Mouse (Mus musculus) forebrain, postnatal 0 days (tissue): ENCODE results near the gene Hnrnpab. TPM values are rescaled to one million over a fixed set of nuclear protein-coding genes. Genes with fewer than 3 reads are reported as not detected.

Experiments used
- ATAC-seq: fragments of 200-750 bp; cut with Nextera tagmentation; 2 replicates; pipeline ENCODE4 v1.8.0; 2017; ENCODE audit warnings: mild to moderate bottlenecking, moderate library complexity
- DNase-seq: peaks from one replicate; pipeline ENCODE4 v3.0.0-alpha.2; 2015
- H3K27ac ChIP-seq: fragments of 300-500 bp; sonication (generic); 2 replicates; pipeline ENCODE4 v1.5.1; 2014; ENCODE audit warnings: low read depth, mild to moderate bottlenecking, antibody characterized with exemption, low read length, moderate library complexity, mixed read lengths
- H3K27me3 ChIP-seq: fragments of 300-500 bp; sonication (generic); 2 replicates; pipeline ENCODE4 v1.6.1; 2014; ENCODE audit warnings: mild to moderate bottlenecking, low read length, mixed read lengths; ENCODE audit not compliant: insufficient read depth
- H3K36me3 ChIP-seq: fragments of 300-500 bp; sonication (generic); 2 replicates; pipeline ENCODE4 v1.6.1; 2014; ENCODE audit warnings: mild to moderate bottlenecking, moderate library complexity; ENCODE audit not compliant: insufficient read depth
- H3K4me1 ChIP-seq: fragments of 300-500 bp; sonication (generic); 2 replicates; pipeline ENCODE4 v1.6.1; 2014; ENCODE audit warnings: antibody characterized with exemption; ENCODE audit not compliant: insufficient read depth
- H3K4me2 ChIP-seq: fragments of 300-500 bp; sonication (generic); 2 replicates; pipeline ENCODE4 v1.6.1; 2014; ENCODE audit warnings: low read depth, mild to moderate bottlenecking, moderate library complexity
- H3K4me3 ChIP-seq: fragments of 300-500 bp; sonication (generic); 2 replicates; pipeline ENCODE4 v1.5.1; 2014; ENCODE audit warnings: low read depth, low read length, mixed read lengths
- H3K9ac ChIP-seq: fragments of 300-500 bp; sonication (generic); 2 replicates; pipeline ENCODE4 v1.6.1; 2014; ENCODE audit warnings: mild to moderate bottlenecking
- H3K9me3 ChIP-seq: fragments of 300-500 bp; sonication (generic); 2 replicates; pipeline ENCODE4 v1.6.1; 2016; ENCODE audit warnings: low read length
- CTCF ChIP-seq: sonication (generic); IDR thresholded peaks from 2 replicates; pipeline ENCODE4 v1.5.1; 2016; ENCODE audit warnings: antibody characterized with exemption, control low read depth, low read depth
- WGBS: fragments of 180-500 bp; shearing (Covaris S2); extraction: QIAGEN DNeasy Blood & Tissue Kit; methylation state at CpG from one replicate; pipeline ENCODE4 v1.1.7; 2014; 5-methylcytosine and 5-hydroxymethylcytosine counted together
- polyA plus RNA-seq: library from polyadenylated mRNA; unstranded; fragments of >200 nt; fragmentation: Nextera tagmentation; extraction: Ambion mirVana; gene quantifications from 2 replicates; pipeline ENCODE4 v1.2.1, GENCODE M21; 2015
- total RNA-seq: library from RNA; depleted of rRNA; stranded (reverse); fragments of >200 nt; gene quantifications from 2 replicates; pipeline ENCODE4 v1.2.3, GENCODE M21; 2014

Gene Hnrnpab
- total and polyA plus RNA-seq, 2 experiments from 2014 or later: 350 to 364 TPM

GRCm38 (mm10) chr11:51593849-51594248 is 12.8 kb downstream of the Hnrnpab start:
- Histone ChIP-seq H3K4me1 (no peaks in the 10 kb centered on the region), H3K27me3 (no peaks in the 10 kb centered on the region), H3K4me3 (no peak overlapping the region), H3K9me3 (no peaks in the 10 kb centered on the region), H3K9ac (no peak overlapping the region), H3K36me3 (peaks cover 85% of the 10 kb centered on the region), H3K27ac (no peak overlapping the region), H3K4me2 (no peak overlapping the region)
- DNase-seq (no peak), ATAC-seq (no peak)
- 92% methylated on average over 6 of the region's 6 CpGs for WGBS
- no peak for TF ChIP-seq CTCF

GRCm38 (mm10) chr11:51593368-51593767 is 13.3 kb downstream of the Hnrnpab start:
- Histone ChIP-seq H3K27me3 (no peaks in the 10 kb centered on the region), H3K27ac (no peak overlapping the region), H3K9me3 (no peaks in the 10 kb centered on the region), H3K9ac (no peak overlapping the region), H3K36me3 (peaks cover 84% of the 10 kb centered on the region), H3K4me3 (no peak overlapping the region), H3K4me2 (no peak overlapping the region), H3K4me1 (no peaks in the 10 kb centered on the region)
- TF ChIP-seq CTCF: no peak
- DNase-seq (no peak), ATAC-seq (no peak)
- 91% methylated on average over 4 of the region's 4 CpGs for WGBS

DNA sequence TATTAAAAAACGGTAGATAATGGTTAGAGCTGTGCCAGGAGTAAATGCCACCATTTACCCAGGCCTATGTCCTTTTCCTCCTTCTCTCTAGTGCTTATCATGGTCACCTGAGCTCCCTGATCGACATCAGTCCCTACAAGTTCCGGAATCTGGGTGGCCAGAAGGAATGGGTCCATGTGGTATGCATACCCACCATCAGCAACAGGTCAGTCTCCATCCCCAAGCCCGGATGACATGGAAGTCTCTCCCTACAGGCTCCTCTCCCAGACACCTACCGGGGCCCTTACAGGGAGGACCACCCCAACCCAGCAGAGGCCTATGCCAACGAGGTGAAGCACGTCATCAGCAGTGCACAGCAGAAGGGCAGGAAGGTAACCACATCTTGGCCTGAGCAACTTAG is 14.7 kb downstream of the Hnrnpab start:
- no peak for ATAC-seq
- no peak overlapping the region for H3K4me3 ChIP-seq

DNA sequence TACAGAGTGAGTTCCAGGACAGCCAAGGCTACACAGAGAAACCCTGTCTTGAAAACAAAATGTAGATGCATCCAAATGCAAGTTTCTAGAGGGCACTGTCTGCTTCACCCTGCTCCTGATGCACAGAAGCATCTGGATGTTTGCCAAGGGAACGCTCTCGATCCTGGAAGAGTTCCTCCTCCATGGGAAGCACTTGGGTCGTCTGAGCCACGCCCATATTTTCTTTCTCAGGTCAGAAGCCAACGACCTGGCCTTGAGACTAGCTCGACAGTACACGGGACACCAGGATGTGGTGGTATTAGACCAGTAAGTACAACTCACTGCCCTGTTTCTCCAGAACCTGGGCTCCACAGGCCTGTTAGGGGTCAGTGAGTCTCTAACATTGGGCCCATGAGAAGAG is 15.5 kb downstream of the Hnrnpab start:
- H3K9ac ChIP-seq: no peak overlapping the region
- no peak overlapping the region for H3K4me2 ChIP-seq
- no peaks in the 10 kb centered on the region for H3K4me1 ChIP-seq
- ATAC-seq (no peak), DNase-seq (no peak)
- 74% methylated on average over 7 of the region's 7 CpGs for WGBS
- H3K4me3 ChIP-seq: no peak overlapping the region
- H3K36me3 ChIP-seq: peaks cover 84% of the 10 kb centered on the region
- no peaks in the 10 kb centered on the region for H3K27me3 ChIP-seq
- H3K27ac ChIP-seq: no peak overlapping the region
- no peak for TF ChIP-seq CTCF
- H3K9me3 ChIP-seq: no peaks in the 10 kb centered on the region

More for the DNA sequence above, 14.7 kb downstream of the Hnrnpab start:
- DNase-seq: no peak
- no peak overlapping the region for H3K4me2 ChIP-seq
- 91% methylated on average over 7 of the region's 7 CpGs for WGBS
- H3K36me3 ChIP-seq: peaks cover 84% of the 10 kb centered on the region
- no peak for TF ChIP-seq CTCF
- H3K4me1 ChIP-seq: no peaks in the 10 kb centered on the region
- H3K27ac ChIP-seq: no peak overlapping the region
- no peak overlapping the region for H3K9ac ChIP-seq
- H3K9me3 ChIP-seq: no peaks in the 10 kb centered on the region
- no peaks in the 10 kb centered on the region for H3K27me3 ChIP-seq

- ATAC-seq (no peak), DNase-seq (no peak)
- peaks cover 72% of the 10 kb centered on the region for H3K36me3 ChIP-seq
- H3K27me3 ChIP-seq: no peaks in the 10 kb centered on the region
- no peak overlapping the region for H3K4me3 ChIP-seq
- H3K9me3 ChIP-seq: no peaks in the 10 kb centered on the region
- no peak overlapping the region for H3K4me2 ChIP-seq
- no peak overlapping the region for H3K9ac ChIP-seq
- no peak overlapping the region for H3K27ac ChIP-seq
- TF ChIP-seq CTCF: no peak
- peaks cover 6% of the 10 kb centered on the region; the same call in 1 of the 2 replicates for H3K4me1 ChIP-seq
Measured at GRCm38 (mm10) chr11:51590002-51590401, 16.6 kb downstream of the Hnrnpab start.

- ATAC-seq (no peak), DNase-seq (no peak)
- no peak overlapping the region for H3K4me2 ChIP-seq
Measured at GRCm38 (mm10) chr11:51588833-51589232, 17.8 kb downstream of the Hnrnpab start.

DNA sequence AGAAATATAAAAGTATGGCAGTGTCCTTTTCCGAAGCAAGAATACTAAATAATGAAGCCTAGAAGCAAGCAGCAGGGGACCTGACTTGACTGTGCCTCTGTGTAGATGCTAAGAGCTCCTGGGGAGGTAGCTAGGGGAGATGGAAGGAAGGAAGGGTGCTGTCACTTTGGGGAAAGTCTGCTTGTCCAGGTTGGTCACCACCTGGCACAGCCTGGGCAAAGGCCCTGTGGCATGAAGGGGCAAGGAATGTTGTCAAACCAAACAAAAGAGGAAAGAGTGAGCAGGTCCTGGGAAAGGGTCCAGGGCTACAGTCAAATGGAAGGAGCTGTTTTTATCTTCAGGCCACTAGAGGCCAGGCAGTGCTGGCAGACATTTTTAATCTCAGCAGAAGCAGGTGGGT is 19.6 kb downstream of the Hnrnpab start:
- no peak for DNase-seq
- H3K36me3 ChIP-seq: peaks cover 47% of the 10 kb centered on the region
- WGBS: 92% methylated on average over 1 of the region's 1 CpGs

More at GRCm38 (mm10) chr11:51588833-51589232, 17.8 kb downstream of the Hnrnpab start:
- 94% methylated on average over 3 of the region's 3 CpGs for WGBS
- H3K27ac ChIP-seq: no peak overlapping the region
- no peaks in the 10 kb centered on the region for H3K9me3 ChIP-seq
- no peaks in the 10 kb centered on the region for H3K27me3 ChIP-seq
- H3K9ac ChIP-seq: no peak overlapping the region
- no peak overlapping the region for H3K4me3 ChIP-seq
- H3K36me3 ChIP-seq: peaks cover 63% of the 10 kb centered on the region
- no peak for TF ChIP-seq CTCF
- H3K4me1 ChIP-seq: peaks cover 11% of the 10 kb centered on the region

More for the DNA sequence above, 19.6 kb downstream of the Hnrnpab start:
- Histone ChIP-seq H3K4me2 (no peak overlapping the region), H3K9me3 (no peaks in the 10 kb centered on the region), H3K4me3 (no peak overlapping the region), H3K27ac (no peak overlapping the region), H3K27me3 (no peaks in the 10 kb centered on the region), H3K9ac (no peak overlapping the region), H3K4me1 (peaks cover 16% of the 10 kb centered on the region)
- no peak for TF ChIP-seq CTCF
- no peak for ATAC-seq
